Mouse (Mus musculus) skeletal muscle tissue, adult 2 months (tissue): Measurements from ENCODE around the gene Olfr1291-ps1.

Experiments used
- DNase-seq: peaks from one replicate; pipeline ENCODE4 v3.0.0-alpha.2; 2012; ENCODE audit warnings: low read depth, low spot score

The Olfr1291-ps1 gene

DNA sequence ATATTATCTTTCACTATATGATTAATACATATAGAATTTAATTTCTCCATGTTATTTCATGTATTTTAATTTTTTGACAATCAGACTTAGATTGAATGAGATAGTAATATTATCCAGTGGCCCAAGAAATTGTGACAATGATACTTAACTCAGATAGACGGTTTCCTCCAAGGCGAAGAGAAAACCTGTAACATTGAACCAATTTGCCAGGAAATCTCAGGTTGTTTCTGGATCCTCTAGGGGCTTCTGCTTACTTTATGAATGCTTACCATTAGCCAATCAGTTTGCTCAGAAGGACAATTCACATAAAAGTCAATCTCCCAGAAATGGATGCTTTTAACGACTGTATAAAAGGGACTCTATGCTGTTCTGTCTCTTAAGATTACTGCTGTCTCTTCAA is at the start of gene Olfr1291-ps1:
Olfr1291-ps1 (plus strand) TSS at position 301 of the 400 bp plus-strand sequence.
- no peak for DNase-seq

DNA sequence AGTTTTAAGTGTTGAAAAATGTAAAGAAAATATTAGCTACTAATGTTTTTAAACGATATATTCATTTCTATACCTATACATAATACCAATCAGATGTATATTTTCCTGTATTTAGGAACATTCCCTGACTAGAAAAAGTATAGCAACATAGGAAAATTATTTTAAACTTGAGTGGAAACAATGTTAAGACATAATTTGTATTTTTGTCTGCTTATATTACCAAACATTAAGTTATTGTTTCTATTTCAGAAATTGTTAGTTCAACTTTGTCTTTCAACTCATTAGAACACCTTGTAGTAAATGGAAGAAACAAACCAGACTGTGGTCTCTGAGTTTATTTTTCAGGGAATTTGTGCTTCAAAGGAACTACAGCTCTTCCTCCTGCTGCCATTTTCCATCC is 48.1 kb upstream of the Olfr1291-ps1 start, which contains the start of gene Olfr1287:
Olfr1287 (plus strand) TSS at position 301 of the 400 bp plus-strand sequence.
- no peak for DNase-seq

DNA sequence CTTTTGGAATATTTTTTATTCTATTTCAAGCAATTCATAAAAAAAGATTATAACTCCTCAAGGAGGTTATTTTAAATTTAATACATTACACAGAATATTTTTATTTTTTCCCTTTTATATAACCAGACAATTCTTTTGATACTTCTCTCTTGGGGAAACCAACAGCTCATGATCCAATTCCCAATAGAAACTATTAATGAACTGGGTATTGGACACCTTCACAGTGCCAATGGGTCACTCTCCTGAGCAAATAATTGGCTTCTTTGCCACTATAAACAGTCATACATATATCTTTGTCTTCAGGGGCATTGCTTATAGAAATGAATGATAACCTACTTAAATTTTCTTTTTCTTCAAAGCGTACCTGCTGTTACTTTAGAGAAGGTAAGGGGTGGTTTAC is 23.2 kb upstream of the Olfr1291-ps1 start, which contains the start of gene Olfr1288:
Olfr1288 (plus strand) TSS at position 301 of the 400 bp plus-strand sequence.
- DNase-seq: no peak

DNA sequence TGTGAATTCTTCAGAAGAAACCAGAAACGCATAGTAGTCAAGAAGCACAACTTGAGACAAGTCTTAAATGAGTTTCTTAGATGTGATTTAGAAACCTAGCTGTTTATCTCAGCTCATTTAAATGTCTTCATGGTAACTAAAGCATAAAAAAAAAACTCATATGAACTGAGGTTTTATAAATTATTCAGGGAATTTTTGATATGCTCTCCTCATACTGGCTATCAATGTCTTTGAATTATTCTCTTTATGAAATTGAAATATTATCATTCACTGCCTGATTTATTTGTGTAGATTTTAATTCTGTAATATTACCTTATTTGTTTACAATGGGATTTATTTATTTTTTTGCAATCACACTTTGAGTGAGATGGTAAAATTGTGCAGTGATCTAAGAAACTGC is 16.5 kb upstream of the Olfr1291-ps1 start, which contains the start of gene Olfr1289:
Olfr1289 (plus strand) TSS at position 301 of the 400 bp plus-strand sequence.
- no peak for DNase-seq

DNA sequence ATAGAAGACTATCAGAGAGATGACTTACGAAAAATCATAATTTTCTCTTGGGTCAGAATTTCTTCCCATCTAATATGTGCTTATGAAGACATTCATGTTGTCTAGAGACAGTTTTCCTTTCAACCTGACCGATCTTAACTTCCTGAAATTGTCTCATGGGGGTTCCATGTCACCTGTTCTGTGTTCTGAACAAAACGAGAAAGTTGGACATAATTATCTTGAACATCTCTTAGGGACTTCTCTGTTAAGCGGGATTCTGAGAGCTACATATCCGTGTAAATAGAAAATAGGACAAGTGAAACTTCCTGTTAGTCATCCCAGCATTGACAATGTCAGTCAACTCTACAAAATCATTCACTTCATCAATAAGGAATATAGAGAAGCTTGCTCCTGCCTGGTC is 3.3 kb upstream of the Olfr1291-ps1 start, which contains the start of gene Olfr1290:
Olfr1290 (minus strand) TSS at position 101 of the 400 bp plus-strand sequence.
- no peak for DNase-seq

DNA sequence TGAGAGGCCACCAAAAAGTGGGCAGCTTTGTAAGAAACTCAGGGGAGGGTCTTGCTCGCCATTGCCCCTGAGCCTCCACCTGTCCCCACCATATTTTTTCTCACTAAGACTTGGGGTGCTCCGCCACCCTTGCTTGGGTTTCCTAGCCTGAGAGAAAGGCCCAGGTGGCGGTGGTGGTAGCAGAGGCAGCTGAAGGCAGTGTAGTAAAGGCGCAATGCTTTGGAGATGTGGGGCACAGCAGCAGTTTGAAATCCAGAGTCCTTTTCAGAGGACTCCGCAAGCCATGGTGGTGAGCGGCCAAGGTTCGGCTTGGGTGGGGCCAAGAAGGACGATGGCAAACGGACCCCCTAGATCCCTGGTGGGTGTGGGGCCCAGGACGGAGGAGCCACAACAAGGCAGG is 20.5 kb downstream of the Olfr1291-ps1 start:
- no peak for DNase-seq

DNA sequence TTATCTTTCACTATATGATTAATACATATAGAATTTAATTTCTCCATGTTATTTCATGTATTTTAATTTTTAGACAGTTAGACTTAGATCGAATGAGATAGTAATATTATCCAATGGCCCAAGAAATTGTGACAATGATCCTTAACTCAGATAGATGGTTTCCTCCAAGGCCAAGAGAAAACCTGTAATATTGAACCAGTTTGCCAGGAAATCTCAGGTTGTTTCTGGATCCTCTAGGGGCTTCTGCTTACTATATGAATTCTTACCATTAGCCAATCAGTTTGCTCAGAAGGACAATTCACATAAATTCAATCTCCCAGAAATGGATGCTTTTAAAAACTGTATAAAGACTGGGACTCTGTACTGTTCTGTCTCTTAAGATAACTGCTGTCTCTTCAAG is 27.9 kb downstream of the Olfr1291-ps1 start, which contains the start of gene Olfr1293-ps:
Olfr1293-ps (plus strand) TSS at position 301 of the 400 bp plus-strand sequence.
- DNase-seq: no peak

DNA sequence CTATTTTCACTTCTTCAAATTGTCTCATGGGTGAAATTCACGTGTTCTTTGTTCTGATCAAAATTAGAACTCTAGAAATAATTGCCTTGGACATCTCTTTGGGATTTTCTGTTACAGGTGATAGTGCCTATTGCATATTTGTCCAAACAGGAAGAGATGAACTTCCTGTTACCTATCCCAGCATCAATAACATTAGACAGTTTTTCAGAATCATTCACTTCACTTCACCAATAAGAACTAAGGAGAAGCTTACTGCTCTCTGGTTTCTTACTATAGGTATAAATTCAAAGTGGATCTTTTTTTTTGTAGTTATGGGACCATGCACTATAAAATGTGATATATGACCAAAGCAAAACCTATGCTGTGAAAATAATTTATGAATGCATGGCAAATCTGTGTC is 43.2 kb downstream of the Olfr1291-ps1 start, which contains the start of gene Olfr1294:
Olfr1294 (minus strand) TSS at position 101 of the 400 bp plus-strand sequence.
- DNase-seq: no peak
